Mouse (Mus musculus) forelimb bud, embryonic 11.5 days (tissue): ENCODE measurements around the gene Prkaa2.

Source experiments
- DNase-seq: peaks from one replicate; pipeline ENCODE4 v3.0.0-alpha.2; 2012; ENCODE audit warnings: low read depth, low spot score

Gene Prkaa2

GRCm38 (mm10) chr4:105109199-105109989 lies at the start of gene Prkaa2:
Prkaa2 (minus strand) TSS chr4:105109890.
- DNase-seq = no peak

GRCm38 (mm10) chr4:105159531-105159870 lies 49.8 kb upstream of the Prkaa2 start:
- DNase-seq = no peak

DNA sequence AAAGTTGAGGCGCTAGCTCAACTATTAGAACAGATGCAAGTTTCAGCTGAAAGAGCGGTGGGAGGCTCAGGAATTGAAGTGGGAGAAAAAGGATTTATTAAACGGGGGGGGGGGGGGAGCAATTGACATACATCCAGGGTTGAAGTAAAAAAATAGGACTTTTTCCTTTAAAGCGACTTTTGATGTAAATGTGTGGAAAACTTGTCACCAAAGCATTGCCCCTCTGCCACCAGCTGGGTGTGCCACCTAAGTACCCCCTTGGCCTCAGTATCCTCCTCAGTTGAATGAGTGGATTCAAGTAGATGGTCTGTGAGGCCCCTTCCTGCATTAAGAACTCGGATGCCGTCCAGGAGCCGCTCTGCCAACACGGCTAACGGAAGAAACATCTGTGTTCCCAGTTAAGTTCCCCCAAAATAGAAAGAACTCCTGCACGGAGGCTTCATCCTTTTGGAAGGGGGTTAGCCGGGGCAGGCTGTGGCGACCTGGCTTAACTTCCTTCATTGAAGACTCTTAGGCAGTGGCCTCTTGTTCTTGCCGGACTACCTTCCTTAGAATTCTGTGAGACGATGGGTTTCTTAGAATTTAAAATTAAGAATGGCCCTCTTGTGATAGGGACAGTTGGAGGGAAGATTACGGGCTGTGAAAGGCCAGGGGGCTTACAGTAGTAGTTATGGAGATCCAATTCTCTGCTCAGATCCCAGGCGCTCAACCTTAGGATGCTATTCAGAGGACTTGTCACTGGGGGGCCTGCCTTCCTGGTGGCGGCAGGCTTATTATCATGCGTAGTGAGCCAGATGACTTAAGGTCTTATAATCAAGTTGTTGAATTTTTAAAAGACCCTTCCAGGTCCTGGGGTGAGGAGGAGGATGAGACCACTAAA lies 49.2 kb upstream of the Prkaa2 start:
- no peak for DNase-seq

- DNase-seq = peak; percentile 62
Observed at GRCm38 (mm10) chr4:105158169-105158555, 48.5 kb upstream of the Prkaa2 start.

DNA sequence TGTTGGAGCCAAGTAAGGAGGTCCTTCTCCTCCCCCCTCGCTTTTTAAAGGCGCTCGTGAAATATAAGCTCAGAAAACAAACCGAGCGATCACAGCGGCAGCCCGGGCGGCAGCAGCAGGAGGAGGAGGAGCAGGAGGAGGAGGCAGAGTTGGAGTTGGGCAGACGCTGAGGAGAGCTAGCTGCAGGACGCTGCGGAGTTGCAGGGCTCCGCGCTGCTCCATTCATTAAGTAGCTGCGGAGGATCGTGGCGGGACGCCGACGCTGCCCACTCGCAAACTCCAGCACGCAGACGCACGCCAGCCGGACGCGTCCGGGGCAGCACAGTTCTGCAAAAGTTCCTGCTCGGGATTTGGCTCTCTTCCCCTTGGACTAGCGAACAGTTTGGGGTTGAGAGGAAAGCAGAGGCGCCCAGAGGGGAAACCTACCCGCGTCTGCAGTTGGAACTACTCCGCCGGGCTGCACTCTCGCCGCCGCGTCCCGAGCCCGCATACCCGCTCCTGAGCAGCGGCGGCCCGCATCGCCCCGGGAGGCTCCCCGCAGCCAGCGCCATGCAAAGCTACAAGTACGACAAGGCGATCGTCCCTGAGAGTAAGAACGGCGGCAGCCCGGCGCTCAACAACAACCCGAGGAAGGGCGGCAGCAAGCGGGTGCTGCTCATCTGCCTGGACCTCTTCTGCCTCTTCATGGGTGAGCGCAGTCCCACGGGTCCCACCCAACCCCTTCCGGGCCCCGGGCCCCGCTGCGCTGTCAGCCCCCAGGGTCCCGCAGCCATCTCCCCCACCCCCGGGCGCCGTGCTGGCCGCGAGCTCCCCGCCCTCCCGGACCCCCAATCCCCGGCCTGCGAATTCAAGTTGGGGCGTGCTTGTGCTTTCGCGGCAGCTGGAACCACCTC lies 47.8 kb upstream of the Prkaa2 start, which contains the start of gene Plpp3:
Plpp3 (plus strand) TSS at position 72 of the 893 bp plus-strand sequence.
- peak; percentile 95 for DNase-seq

DNA sequence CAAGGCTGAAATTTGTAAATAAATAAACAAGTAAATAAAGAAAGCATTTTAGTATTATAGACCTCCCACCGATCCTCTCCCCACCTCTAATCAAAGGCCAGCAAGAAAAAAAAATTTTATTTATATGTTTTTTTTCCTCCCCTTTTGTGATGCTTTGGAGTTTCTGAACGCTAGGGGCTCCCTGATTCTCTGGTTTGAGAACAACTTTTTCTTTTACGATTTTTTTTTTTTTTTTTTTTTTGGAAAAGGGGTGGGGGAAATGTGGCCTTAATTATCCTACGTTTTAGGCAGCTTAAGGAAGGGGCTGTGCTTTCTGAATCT lies 47.2 kb upstream of the Prkaa2 start:
- DNase-seq = no peak

GRCm38 (mm10) chr4:105156281-105156680 lies 46.6 kb upstream of the Prkaa2 start:
- DNase-seq = no peak

GRCm38 (mm10) chr4:105153227-105153626 lies 43.5 kb upstream of the Prkaa2 start:
- no peak for DNase-seq

- DNase-seq = peak; percentile 83
Observed at GRCm38 (mm10) chr4:105151911-105152690, 42.4 kb upstream of the Prkaa2 start.

- no peak for DNase-seq
Observed at GRCm38 (mm10) chr4:105149492-105149891, 39.8 kb upstream of the Prkaa2 start.

DNA sequence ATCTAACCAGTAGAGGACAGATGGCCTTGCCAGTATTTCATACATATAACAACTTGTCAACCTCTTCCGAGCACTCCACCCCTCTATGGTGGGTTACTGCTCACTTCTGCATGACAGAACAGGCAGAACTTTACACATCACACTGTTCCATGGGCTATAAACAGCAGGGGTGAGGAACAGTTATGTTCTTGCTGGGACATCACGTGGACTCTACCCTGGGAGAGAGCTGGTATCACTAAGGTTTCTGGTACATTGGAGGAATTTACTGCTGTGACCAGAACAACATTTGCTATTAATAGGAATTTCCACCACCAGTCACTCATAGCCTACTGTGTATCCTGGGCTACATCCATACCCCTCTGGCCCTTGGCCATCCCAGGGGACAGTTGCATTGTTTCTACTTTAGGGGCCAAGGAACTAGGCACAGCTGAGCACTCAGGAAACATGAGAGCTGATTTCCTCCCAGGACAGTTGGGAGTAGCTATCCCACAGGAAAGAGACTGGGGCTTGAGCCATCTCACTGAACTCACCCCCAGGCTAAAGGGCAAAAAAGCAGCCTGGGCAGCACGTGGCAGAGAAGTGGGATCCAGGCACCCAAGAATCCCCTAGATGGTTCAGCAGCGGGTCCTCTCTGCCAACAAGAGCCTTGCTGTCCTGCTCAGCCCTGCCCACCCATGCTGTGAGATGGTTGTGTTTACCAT lies 23.8 kb upstream of the Prkaa2 start:
- DNase-seq = no peak

GRCm38 (mm10) chr4:105131756-105132314 lies 22.1 kb upstream of the Prkaa2 start:
- no peak for DNase-seq

DNA sequence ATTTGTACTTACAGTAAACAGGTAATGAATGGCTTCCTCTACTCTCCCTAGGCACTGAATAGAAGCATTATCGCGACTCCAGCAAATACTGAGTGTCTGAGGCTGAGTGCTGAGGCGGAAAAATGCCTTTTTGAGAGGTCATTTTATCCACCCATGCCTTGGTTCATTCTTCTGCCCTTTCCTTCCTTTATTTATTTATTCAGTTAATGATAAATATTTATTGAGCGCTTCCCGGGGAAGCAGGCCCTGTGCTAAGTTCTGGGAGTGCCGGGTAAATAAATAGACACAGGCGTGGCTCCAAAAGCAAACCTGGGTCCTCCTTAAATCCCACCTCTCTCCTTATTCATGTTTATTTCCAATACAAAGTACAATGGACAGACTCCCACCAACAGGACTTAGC lies 19.5 kb upstream of the Prkaa2 start:
- no peak for DNase-seq

- peak; percentile 57 for DNase-seq
Observed at GRCm38 (mm10) chr4:105122429-105122828, 12.7 kb upstream of the Prkaa2 start.

GRCm38 (mm10) chr4:105121081-105121480 lies 11.4 kb upstream of the Prkaa2 start:
- no peak for DNase-seq

- DNase-seq = no peak
Observed at GRCm38 (mm10) chr4:105113468-105113867, 3.8 kb upstream of the Prkaa2 start.

DNA sequence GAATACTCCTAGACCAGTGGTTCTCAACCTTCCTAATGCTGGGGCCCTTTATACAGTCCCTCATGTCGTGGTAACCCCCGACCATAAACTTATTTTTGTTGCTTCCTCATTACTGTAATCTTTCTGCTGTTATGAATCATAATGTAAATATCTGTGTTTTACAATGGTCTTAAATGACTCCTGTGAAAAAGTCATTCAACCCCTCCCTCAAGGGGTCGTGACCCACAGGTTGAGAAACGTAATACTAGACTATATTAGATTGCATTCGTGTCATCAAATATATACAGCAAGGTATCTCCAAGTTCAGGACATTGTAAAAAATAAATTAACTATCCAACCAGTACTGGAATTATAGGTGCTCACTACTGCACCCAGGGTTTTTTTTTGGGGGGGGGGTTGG lies 3.4 kb upstream of the Prkaa2 start:
- no peak for DNase-seq

DNA sequence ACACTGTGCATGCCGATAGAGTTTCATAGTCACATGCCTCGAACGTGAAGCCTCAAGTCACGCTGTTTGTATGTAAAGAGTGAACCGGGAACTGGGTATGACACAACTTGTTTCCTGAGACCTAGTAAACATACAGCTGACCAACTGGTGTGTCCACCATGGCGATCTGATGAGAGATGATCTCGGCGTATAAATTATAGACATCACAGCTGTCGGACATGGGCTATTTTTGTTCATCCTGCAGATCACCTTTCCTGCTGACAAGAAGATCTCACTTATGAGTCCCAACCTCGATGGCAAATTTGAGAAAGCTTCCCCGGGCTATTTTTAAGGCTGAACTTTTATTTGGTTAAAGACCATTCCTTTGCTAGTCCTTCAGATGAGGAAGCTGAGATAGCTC lies 2.1 kb upstream of the Prkaa2 start:
- DNase-seq = no peak

DNA sequence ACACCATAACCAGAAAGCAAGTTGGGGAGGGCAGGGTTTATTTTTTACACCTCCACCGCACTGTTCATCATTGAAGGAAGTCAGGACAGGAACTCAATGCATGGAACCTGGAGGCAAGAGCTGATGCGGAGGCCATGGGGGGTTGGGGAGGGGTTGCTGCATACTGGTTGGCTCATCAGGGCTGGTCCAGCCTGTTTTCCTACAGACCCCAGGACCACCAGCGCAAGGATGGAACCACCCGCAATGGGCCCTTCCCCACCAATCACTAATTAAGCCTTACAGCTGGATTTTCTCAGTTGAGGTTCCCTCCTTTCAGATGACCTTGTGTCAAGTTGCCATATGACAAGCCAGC lies 970 bp upstream of the Prkaa2 start:
- no peak for DNase-seq

GRCm38 (mm10) chr4:105109990-105110683 lies 447 bp upstream of the Prkaa2 start:
- peak; percentile 26 for DNase-seq
